Mouse (Mus musculus) spleen, postnatal 14 days (tissue): ENCODE results near the gene Rai2.
"Not testable (repeated sequence)": the region's sequence is repeated elsewhere in the genome, so short reads cannot be mapped to it uniquely, and the experiment has no call there.

Experiments
- DNase-seq, 2 experiments: peaks; one replicate each; pipeline ENCODE4 v3.0.0; 2021 to 2022; ENCODE audit warnings: low spot score in 2 of 2

Rai2 gene

GRCm38 (mm10) chrX:161716865-161717763, at the start of gene Rai2:
TSS of gene Rai2 (plus strand) at chrX:161717069.
- DNase-seq, result no peak

GRCm38 (mm10) chrX:161689336-161689735, 27.5 kb upstream of the Rai2 start:
- DNase-seq, result no peak

DNA sequence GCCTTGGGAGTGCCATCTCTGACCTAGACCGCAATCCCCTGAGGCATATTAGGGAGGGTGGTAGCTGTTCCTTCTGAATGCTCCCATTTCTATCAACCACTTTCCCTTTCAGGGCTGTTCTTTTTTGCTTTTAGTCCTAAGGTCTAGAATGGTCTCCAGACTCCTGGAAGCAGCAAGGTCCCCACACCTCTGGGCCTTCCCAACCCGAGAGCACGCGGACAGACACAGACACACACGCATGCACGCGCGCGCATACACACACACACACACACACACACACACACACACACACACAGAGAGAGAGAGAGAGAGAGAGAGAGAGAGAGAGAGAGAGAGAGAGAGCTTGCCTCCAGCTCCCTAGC, 385 bp upstream of the Rai2 start:
- DNase-seq, result no peak

DNA sequence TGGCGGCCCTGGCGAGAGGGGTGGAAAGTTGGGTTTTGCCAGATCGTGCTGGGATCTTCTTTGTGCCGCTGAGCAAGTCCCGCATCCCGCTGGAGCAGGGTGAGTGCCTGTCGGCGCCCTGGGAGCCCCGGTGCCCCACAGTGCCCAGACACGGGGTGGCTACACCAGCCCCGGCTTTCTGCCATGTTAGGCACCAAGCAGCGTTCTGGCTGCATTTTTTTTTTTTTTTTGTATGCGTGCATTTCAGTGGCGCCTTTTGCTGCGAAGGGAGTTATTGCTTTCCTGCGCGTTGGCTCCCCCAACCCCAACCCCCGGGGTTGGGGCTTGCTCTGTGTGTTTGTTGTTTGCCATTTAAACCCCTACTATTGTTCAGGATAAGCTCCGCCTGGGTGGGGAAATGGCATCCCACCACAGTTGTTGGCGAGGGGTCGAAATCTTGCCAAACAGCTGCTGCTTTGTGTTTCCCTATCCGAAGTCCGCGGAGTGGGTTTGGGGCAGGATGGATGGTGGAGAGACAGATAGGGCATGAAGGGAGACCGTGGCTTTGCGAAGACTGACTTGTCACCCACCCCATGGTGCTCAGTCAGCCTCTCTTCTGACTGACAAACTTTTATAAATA, 1.0 kb downstream of the Rai2 start:
- no peak for DNase-seq

DNA sequence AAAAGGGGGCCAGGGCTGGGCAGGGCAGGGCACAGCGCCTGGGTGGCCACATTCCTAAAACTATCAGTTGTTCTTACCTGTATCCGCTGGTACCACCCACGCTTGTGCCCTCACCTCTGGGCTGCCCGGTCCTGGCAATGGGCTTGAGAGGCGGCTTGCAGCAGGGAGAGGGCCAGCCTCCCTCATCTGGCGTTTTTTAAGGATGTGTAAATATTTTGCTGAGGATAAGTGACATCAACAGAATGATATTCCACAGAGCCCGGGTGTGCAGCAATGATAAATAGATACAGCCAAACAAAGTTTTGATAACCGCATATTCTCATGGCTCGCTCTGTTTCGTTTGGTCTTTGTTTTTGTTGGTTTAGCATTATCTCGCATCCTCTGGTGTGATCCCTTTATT, 1.7 kb downstream of the Rai2 start:
- DNase-seq, result no peak

- DNase-seq, result no peak
Measured at GRCm38 (mm10) chrX:161721082-161721481, 4.2 kb downstream of the Rai2 start.

DNA sequence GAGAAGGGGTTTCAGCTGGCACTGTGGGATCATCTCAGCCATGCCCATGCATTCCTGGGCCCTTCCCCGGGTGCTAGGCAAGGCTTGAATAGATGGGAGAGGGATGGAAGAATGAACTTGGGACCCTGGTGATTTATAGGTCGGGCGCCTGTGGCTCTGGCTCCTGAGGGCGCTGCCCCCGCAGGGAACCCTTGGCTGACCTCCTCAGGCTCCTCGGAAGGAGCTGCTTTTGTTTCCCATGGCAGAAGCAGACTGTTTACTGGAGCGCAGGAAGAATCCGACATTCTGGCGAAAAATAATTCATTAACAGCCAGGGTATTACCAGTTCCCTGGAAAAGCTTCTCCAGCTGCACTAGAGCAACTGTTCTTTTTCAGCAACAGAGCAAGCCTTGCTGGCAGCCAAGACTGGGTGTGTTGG, 6.5 kb downstream of the Rai2 start:
- no peak for DNase-seq

GRCm38 (mm10) chrX:161726257-161726656, 9.4 kb downstream of the Rai2 start:
- DNase-seq, result no peak

DNA sequence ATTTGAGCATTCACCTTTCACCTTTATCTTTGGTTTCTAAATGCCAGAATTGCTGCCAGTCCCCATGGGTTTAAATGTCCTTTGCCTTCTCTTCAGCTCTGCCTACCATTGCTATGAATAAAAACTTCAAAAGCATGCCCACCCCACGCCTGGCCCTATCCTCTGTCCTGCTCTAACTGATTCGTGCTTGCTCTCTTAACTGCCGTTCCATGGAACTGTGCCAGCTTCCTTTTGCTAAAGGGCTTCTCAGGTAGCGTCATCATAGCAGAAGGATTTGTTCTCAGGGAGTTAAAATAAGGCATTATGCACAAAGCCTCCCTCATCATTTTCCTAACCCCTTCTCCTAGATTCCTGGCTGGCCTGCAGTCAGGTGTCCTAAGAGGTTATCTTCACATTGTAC, 11.6 kb downstream of the Rai2 start:
- DNase-seq, result no peak

DNA sequence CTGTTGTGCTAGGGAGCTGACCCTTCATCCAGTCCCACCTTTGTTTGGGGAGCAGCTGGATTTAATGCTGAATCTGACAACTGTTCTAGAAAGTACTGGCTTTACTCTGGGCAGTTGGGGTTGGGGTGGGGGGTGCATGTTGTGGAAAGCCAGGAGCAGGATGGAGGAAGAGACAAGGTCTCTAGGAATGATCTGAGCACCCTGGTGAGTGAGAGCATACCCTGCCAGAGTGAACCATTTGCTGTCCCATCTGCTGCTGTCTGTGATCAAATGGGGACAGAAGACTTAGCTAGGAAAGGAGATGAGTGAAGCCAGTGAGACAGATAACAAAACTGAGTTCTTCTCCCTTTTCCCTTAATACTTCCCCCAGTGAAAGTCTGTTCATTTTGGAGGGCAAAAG, 13.2 kb downstream of the Rai2 start:
- no peak for DNase-seq

GRCm38 (mm10) chrX:161731859-161732258, 15.0 kb downstream of the Rai2 start:
- DNase-seq, result no peak

GRCm38 (mm10) chrX:161733581-161734309, 16.9 kb downstream of the Rai2 start:
- no peak for DNase-seq

GRCm38 (mm10) chrX:161734310-161734676, 17.4 kb downstream of the Rai2 start:
- DNase-seq, result no peak

- DNase-seq, result no peak
Measured at GRCm38 (mm10) chrX:161739374-161739773, 22.5 kb downstream of the Rai2 start.

GRCm38 (mm10) chrX:161743080-161743479, 26.2 kb downstream of the Rai2 start:
- DNase-seq, result no peak

DNA sequence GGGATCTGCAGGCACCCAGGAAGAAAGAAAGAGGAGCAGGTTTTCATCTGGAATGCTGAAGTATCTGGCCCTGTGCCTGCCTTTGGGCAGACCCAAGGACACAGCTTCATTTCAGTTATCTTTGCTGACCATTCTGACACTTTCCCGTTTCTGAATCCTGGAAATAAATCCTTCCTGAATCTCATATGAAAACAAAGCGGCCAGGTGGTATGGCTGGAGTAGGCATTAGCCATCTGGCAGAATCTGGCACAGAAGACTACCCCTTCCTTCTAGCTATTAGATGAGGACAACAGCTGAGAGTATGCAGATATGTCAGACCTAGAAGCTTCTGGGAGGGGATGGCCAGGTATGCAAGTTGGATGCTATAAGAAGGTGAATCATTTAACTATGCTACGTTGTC, 28.4 kb downstream of the Rai2 start:
- DNase-seq, result no peak

GRCm38 (mm10) chrX:161747337-161747736, 30.5 kb downstream of the Rai2 start:
- no peak for DNase-seq

GRCm38 (mm10) chrX:161753514-161753913, 36.6 kb downstream of the Rai2 start:
- no peak for DNase-seq

GRCm38 (mm10) chrX:161776321-161776962, 59.6 kb downstream of the Rai2 start:
- DNase-seq, result no peak

GRCm38 (mm10) chrX:161780321-161781034, 63.6 kb downstream of the Rai2 start:
- DNase-seq, result no peak

GRCm38 (mm10) chrX:161790182-161790581, 73.3 kb downstream of the Rai2 start:
- DNase-seq, result no peak

GRCm38 (mm10) chrX:161826186-161826585, 109.3 kb downstream of the Rai2 start:
- DNase-seq, result not testable (repeated sequence)
